Mouse (Mus musculus): Measurements from ENCODE around the gene Tmco3. TPM values are rescaled to one million over a fixed set of nuclear protein-coding genes. Genes with fewer than 3 reads are reported as not detected.
A peak's percentile ranks its signal among the peaks of the same experiment; 100 is the strongest.

Gene Tmco3
- polyA plus RNA-seq, 1 experiment from 2014 or later: 3.7 TPM

DNA sequence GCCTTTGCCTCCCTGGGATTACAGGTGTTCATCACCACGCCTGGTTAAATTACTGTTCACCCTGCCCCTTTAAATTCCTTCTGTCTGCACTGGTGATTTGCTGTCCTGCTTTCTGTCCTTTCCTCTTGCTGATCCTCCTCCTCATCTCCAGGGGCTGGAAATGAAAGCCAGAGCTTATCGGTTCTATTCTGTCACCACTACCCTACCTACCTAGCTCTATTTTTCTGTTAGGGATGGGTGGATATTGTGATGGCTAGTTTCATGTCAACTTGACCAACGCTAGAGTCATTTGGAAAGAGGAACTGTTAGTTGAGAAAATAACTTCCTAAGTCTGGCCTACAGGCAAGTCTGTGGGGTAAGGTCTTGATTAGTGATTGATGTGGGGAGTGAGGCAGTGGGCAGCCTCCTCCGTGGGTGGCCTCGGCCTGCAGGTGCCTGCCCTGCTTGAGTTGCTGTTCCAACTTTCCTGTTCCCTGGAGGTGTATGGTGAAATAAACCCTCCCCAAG lies 11.0 kb upstream of the Tmco3 start:
- DNase-seq (no peak), ATAC-seq (no peak)
- no peak for TF ChIP-seq CTCF (IDR thresholded peaks at IDR 0.05; ENCODE audit: low read depth)
- no peak overlapping the region for H3K4me3 ChIP-seq (ENCODE audit: low read depth, low read length)
- H3K36me3 ChIP-seq (replicated peaks; ENCODE audit: insufficient read depth, low read length): no peaks in the 10 kb centered on the region
- H3K4me1 ChIP-seq (ENCODE audit: insufficient read depth): no peaks in the 10 kb centered on the region
- WGBS (ENCODE audit: insufficient replicate concordance): 59% methylated on average over 5 of the region's 5 CpGs
- H3K9ac ChIP-seq (replicated peaks): no peak overlapping the region
- H3K27me3 ChIP-seq (ENCODE audit: insufficient read depth, low read length): no peaks in the 10 kb centered on the region
- H3K9me3 ChIP-seq (ENCODE audit: low read length): no peaks in the 10 kb centered on the region
- no peak overlapping the region for H3K4me2 ChIP-seq (ENCODE audit: low read depth, low read length)
- H3K27ac ChIP-seq (ENCODE audit: low read depth): no peak overlapping the region

DNA sequence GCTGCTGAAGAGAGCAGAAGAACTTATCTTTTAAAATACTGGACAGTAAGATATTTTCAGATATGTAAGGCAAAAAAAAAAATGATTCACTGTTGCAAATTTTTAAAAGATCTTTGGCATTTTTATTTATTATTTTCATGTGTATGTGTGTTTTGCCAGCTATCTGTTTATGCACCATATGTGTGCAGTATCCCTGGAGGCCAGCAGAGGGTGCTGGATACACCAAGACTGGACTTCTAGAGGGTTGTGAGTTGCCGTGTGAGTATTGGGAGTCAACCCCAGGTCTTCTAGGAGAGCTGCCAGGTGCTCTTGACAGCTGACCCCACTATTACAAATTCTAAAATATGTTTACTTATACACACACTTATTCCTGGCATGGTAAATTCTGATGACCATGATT lies 4.8 kb upstream of the Tmco3 start:
- no peak for ATAC-seq
- TF ChIP-seq EP300 (IDR thresholded peaks at IDR 0.05; ENCODE audit: low read depth) (no peak), CTCF (IDR thresholded peaks at IDR 0.05; ENCODE audit: low read depth) (peak; percentile 33)
- WGBS (ENCODE audit: insufficient replicate concordance): 82% methylated on average over 1 of the region's 1 CpGs

DNA sequence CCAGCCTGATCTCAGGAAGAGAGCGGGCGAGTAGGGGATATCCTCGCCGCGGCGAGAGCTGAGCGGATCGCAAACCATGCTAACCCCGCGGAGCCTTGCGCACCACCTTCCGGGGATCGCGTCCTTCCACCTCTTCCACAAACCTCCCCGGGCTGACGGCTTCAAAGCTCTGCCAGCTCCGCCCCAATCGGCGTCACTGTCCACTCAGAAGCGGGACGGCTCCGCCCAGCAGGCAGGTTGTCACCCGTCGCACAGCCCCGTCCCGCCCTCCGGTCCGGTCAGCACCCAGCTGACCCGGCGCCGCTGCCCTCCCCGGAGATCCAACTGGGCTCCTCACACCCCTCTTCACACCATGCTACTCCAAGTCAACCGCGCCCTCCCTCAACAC lies 692 bp upstream of the Tmco3 start:
- ATAC-seq: peak; percentile 85
- H3K9ac ChIP-seq (replicated peaks): peak overlapping the region; percentile 75
- peaks cover 17% of the 10 kb centered on the region for H3K4me1 ChIP-seq (ENCODE audit: insufficient read depth)
- no peaks in the 10 kb centered on the region for H3K36me3 ChIP-seq (replicated peaks; ENCODE audit: insufficient read depth, low read length)
- TF ChIP-seq EP300 (IDR thresholded peaks at IDR 0.05; ENCODE audit: low read depth) (no peak), CTCF (IDR thresholded peaks at IDR 0.05; ENCODE audit: low read depth) (no peak)
- H3K27me3 ChIP-seq (ENCODE audit: insufficient read depth, low read length): no peaks in the 10 kb centered on the region
- H3K4me3 ChIP-seq (ENCODE audit: low read depth, low read length): peak overlapping the region; percentile 79
- no peaks in the 10 kb centered on the region for H3K9me3 ChIP-seq (ENCODE audit: low read length)
- peak; percentile 93 for DNase-seq
- 1% methylated on average over 33 of the region's 34 CpGs for whole genome bisulfite sequencing (ENCODE audit: insufficient replicate concordance)
- peak overlapping the region; percentile 98 for H3K27ac ChIP-seq (ENCODE audit: low read depth)
- H3K4me2 ChIP-seq (ENCODE audit: low read depth, low read length): peak overlapping the region; percentile 92

More for the DNA sequence above, 4.8 kb upstream of the Tmco3 start:
- Histone ChIP-seq H3K9me3 (ENCODE audit: low read length) (no peaks in the 10 kb centered on the region), H3K27me3 (ENCODE audit: insufficient read depth, low read length) (no peaks in the 10 kb centered on the region), H3K36me3 (replicated peaks; ENCODE audit: insufficient read depth, low read length) (no peaks in the 10 kb centered on the region), H3K27ac (ENCODE audit: low read depth) (no peak overlapping the region), H3K4me3 (ENCODE audit: low read depth, low read length) (no peak overlapping the region), H3K9ac (replicated peaks) (no peak overlapping the region), H3K4me1 (ENCODE audit: insufficient read depth) (peaks cover 9% of the 10 kb centered on the region), H3K4me2 (ENCODE audit: low read depth, low read length) (no peak overlapping the region)
- DNase-seq: no peak

DNA sequence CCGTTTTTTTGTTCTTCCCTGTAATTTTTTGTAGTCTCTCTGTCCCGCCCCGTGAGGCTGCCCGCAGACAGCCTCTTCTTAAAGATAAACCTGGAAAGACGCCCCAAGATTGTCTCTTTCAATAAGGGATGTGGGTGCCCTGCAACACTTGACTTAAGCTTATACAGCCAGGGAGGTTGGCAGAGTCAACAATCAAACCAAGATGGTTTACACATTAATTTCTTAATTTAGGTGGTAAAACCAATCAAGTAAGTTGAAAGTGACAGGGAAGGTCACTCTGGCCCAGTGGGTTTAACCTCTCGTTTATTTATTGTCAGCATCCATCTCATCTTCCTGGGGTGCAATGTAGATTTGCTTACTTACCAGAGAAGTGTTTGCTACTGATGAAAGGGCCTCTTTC lies 656 bp downstream of the Tmco3 start:
- TF ChIP-seq CTCF (IDR thresholded peaks at IDR 0.05; ENCODE audit: low read depth) (no peak), EP300 (IDR thresholded peaks at IDR 0.05; ENCODE audit: low read depth) (no peak)
- Histone ChIP-seq H3K27me3 (ENCODE audit: insufficient read depth, low read length) (no peaks in the 10 kb centered on the region), H3K4me3 (ENCODE audit: low read depth, low read length) (peak overlapping the region; percentile 79), H3K4me1 (ENCODE audit: insufficient read depth) (peaks cover 17% of the 10 kb centered on the region), H3K9ac (replicated peaks) (peak overlapping the region; percentile 75), H3K36me3 (replicated peaks; ENCODE audit: insufficient read depth, low read length) (no peaks in the 10 kb centered on the region; the same call in 1 of the 2 replicates), H3K4me2 (ENCODE audit: low read depth, low read length) (peak overlapping the region; percentile 92), H3K27ac (ENCODE audit: low read depth) (no peak overlapping the region), H3K9me3 (ENCODE audit: low read length) (no peaks in the 10 kb centered on the region)
- WGBS (ENCODE audit: insufficient replicate concordance): 3% methylated on average over 6 of the region's 6 CpGs
- ATAC-seq (no peak), DNase-seq (no peak)

- peak; percentile 86 for DNase-seq
- Histone ChIP-seq H3K27me3 (ENCODE audit: insufficient read depth, low read length) (no peaks in the 10 kb centered on the region), H3K4me2 (ENCODE audit: low read depth, low read length) (no peak overlapping the region), H3K36me3 (replicated peaks; ENCODE audit: insufficient read depth, low read length) (peaks cover 29% of the 10 kb centered on the region), H3K4me1 (ENCODE audit: insufficient read depth) (peaks cover 7% of the 10 kb centered on the region; the same call in 1 of the 2 replicates), H3K27ac (ENCODE audit: low read depth) (no peak overlapping the region), H3K9ac (replicated peaks) (no peak overlapping the region), H3K9me3 (ENCODE audit: low read length) (no peaks in the 10 kb centered on the region), H3K4me3 (ENCODE audit: low read depth, low read length) (no peak overlapping the region)
- WGBS (ENCODE audit: insufficient replicate concordance): 27% methylated on average over 9 of the region's 9 CpGs
- TF ChIP-seq CTCF (IDR thresholded peaks at IDR 0.05; ENCODE audit: low read depth) (peak; percentile 95), EP300 (IDR thresholded peaks at IDR 0.05; ENCODE audit: low read depth) (no peak)
- no peak for ATAC-seq
Observed at GRCm38 (mm10) chr8:13292364-13292763, 4.4 kb downstream of the Tmco3 start.

DNA sequence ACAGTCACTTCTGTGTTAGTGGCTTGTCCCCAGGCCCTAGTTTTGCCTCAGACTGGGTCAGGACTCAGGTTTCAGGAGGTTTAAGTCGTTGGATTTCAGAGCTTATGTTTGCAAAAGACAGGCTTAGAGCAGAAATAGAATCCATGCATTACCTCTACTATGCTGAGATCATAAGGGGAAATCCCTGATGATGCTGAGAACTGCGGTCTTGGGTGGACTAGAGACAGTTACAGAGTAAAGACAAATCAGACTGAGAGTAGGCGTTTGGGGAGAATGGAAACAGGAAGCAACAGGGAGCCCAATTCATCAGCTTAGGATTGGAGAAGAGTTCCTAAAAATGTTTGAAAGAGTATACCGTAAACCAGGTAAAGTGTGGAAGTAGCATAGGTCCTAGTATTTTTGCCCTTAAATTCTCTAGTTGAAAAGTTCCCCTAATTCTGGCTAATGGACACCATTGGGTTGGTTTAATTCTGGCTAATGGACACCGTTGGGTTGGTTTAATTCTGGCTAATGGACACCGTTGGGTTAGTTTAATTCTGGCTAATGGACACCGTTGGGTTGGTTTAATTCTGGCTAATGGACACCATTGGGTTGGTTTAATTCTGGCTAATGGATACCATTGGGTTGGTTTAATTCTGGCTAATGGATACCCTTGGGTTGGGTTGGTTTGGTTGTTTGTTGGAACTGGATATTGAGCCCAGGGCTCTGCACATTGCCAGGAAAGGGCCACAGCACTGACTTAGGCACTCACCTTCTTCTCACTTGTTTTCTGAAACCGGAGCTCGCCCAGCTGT lies 5.9 kb downstream of the Tmco3 start:
- no peak for TF ChIP-seq EP300 (IDR thresholded peaks at IDR 0.05; ENCODE audit: low read depth)
- no peak for TF ChIP-seq CTCF (IDR thresholded peaks at IDR 0.05; ENCODE audit: low read depth)
- Histone ChIP-seq H3K9ac (replicated peaks) (no peak overlapping the region), H3K27me3 (ENCODE audit: insufficient read depth, low read length) (no peaks in the 10 kb centered on the region), H3K4me3 (ENCODE audit: low read depth, low read length) (no peak overlapping the region), H3K27ac (ENCODE audit: low read depth) (no peak overlapping the region), H3K4me2 (ENCODE audit: low read depth, low read length) (no peak overlapping the region), H3K9me3 (ENCODE audit: low read length) (no peaks in the 10 kb centered on the region), H3K4me1 (ENCODE audit: insufficient read depth) (peaks cover 1% of the 10 kb centered on the region; the same call in 1 of the 2 replicates), H3K36me3 (replicated peaks; ENCODE audit: insufficient read depth, low read length) (peaks cover 31% of the 10 kb centered on the region)
- WGBS (ENCODE audit: insufficient replicate concordance): 82% methylated on average over 9 of the region's 9 CpGs
- ATAC-seq: no peak
- DNase-seq: no peak

Data from liver, postnatal 0 days (tissue).